Mouse (Mus musculus): ENCODE measurements around the gene Ifrd2. TPM values are rescaled to one million over a fixed set of nuclear protein-coding genes. Genes with fewer than 3 reads are reported as not detected.

The Ifrd2 gene
- total RNA-seq, 2 experiments from 2014 or later: 37.8 to 43.1 TPM

- no peak for DNase-seq
These were observed 52.9 kb downstream of the Ifrd2 start for GRCm38 (mm10) chr9:107640257-107640772.

DNA sequence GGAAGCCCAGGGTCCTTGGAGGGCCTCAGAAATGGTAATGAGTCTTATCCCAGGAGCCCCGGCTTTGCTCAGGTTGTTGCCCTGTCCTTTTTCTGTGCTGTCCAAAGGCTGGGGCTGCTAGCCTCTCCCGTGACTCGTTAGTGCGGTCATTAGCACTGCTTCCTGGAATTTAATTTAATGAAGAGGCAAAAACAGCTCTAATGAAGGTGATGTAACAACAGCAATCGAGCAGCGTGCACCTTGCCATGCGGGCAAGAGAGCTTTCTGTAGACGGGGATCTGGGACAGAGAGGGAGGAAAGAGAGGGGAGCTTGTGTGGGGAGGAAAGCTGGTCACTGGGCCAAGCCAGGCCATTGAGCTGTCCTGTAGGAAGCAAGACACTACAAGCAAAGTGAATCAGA lies 54.2 kb downstream of the Ifrd2 start:
- DNase-seq: no peak

Other genes starting within 250 kb of the Ifrd2 start
- gene Hemk1, start 249.3 kb upstream of the Ifrd2 start, total RNA-seq (2021): 10 to 100 TPM; 15.6 to 16.1 TPM
- gene 6430571L13Rik, start 247.0 kb upstream of the Ifrd2 start, total RNA-seq (2021): 1 to 10 TPM; 1.2 to 1.3 TPM
- gene Cacna2d2, start 188.0 kb upstream of the Ifrd2 start, total RNA-seq (2021): 1 to 10 TPM; 4.9 to 5.2 TPM
- gene Tmem115, start 53.7 kb upstream of the Ifrd2 start, total RNA-seq (2021): 10 to 100 TPM; 43.7 to 49.9 TPM
- gene Cyb561d2, start 45.4 kb upstream of the Ifrd2 start, total RNA-seq (2021): 10 to 100 TPM; 16.7 to 27.4 TPM
- 10 to 100 TPM; 27.9 to 29.2 TPM for gene Nprl2, start 45.4 kb upstream of the Ifrd2 start, total RNA-seq (2021)
- gene Zmynd10, start 40.3 kb upstream of the Ifrd2 start, total RNA-seq (2021): under 1 TPM; 0.20 to 0.66 TPM
- gene Rassf1, start 36.1 kb upstream of the Ifrd2 start, total RNA-seq (2021): 10 to 100 TPM; 20.4 to 21.6 TPM
- gene Tusc2, start 24.4 kb upstream of the Ifrd2 start, total RNA-seq (2021): 10 to 100 TPM; 45.2 to 52.5 TPM
- 10 to 100 TPM; 35.8 to 37.8 TPM for gene Hyal2, start 19.7 kb upstream of the Ifrd2 start, total RNA-seq (2021)
- 10 to 100 TPM in 1 of 2 experiments, 1 to 10 TPM in 1; 8.6 to 10.1 TPM for gene Hyal1, start 10.7 kb upstream of the Ifrd2 start, total RNA-seq (2021)
- 10 to 100 TPM; 14.5 to 19.5 TPM for gene Naa80, start 8.8 kb upstream of the Ifrd2 start, total RNA-seq (2021)
- 1 to 10 TPM in 1 of 2 experiments, under 1 TPM in 1; 0.99 to 1.6 TPM for gene Hyal3, start 6.8 kb upstream of the Ifrd2 start, total RNA-seq (2021)
- 1 to 10 TPM; 4.6 to 8.4 TPM for gene Sema3b, start 21.6 kb downstream of the Ifrd2 start, total RNA-seq (2021)
- 100 to 1,000 TPM; 221 to 245 TPM for gene Gnai2, start 47.7 kb downstream of the Ifrd2 start, total RNA-seq (2021)
- 1 to 10 TPM in 1 of 2 experiments, under 1 TPM in 1; 0.30 to 1.0 TPM for gene Slc38a3, start 81.9 kb downstream of the Ifrd2 start, total RNA-seq (2021)
- not detected for gene Gnat1, start 92.1 kb downstream of the Ifrd2 start, total RNA-seq (2021)
- 10 to 100 TPM; 22.6 to 41.3 TPM for gene Sema3f, start 122.8 kb downstream of the Ifrd2 start, total RNA-seq (2021)
- gene Rbm5, start 183.4 kb downstream of the Ifrd2 start, total RNA-seq (2021): 100 to 1,000 TPM in 1 of 2 experiments, 10 to 100 TPM in 1; 91.6 to 126 TPM